Mouse (Mus musculus): ENCODE results near the gene Slc25a44. TPM values are rescaled to one million over a fixed set of nuclear protein-coding genes. Genes with fewer than 3 reads are reported as not detected.
A peak's percentile ranks its signal among the peaks of the same experiment; 100 is the strongest.
"Not testable (repeated sequence)": the region's sequence is repeated elsewhere in the genome, so short reads cannot be mapped to it uniquely, and the experiment has no call there.

Slc25a44 gene
- polyA plus RNA-seq, 1 experiment from 2014 or later, result 11.8 TPM

GRCm38 (mm10) chr3:88393776-88394375, 31.1 kb downstream of the Slc25a44 start:
- WGBS (ENCODE audit: insufficient replicate concordance), result 85% methylated on average over 9 of the region's 9 CpGs

GRCm38 (mm10) chr3:88384364-88384763, 40.6 kb downstream of the Slc25a44 start, which contains the start of gene Bglap:
Gene Bglap, minus strand, starts transcription at chr3:88384464.
- 62% methylated on average over 5 of the region's 5 CpGs for whole genome bisulfite sequencing (ENCODE audit: insufficient replicate concordance)
- H3K36me3 ChIP-seq (ENCODE audit: control insufficient read depth, insufficient read depth), result no peaks in the 10 kb centered on the region
- H3K4me3 ChIP-seq (ENCODE audit: low read depth, low read length), result no peak within 1 kb of the TSS
- H3K27me3 ChIP-seq (ENCODE audit: control insufficient read depth, insufficient read depth, low read depth, low read length), result no peaks in the 10 kb centered on the region
- H3K27ac ChIP-seq (ENCODE audit: low read length), result no peak within 1 kb of the TSS
- no peaks in the 10 kb centered on the region for H3K9me3 ChIP-seq (replicated peaks; ENCODE audit: control insufficient read depth, low read length)
- H3K9ac ChIP-seq (ENCODE audit: low read depth, low read length), result no peak within 1 kb of the TSS
- no peak for ATAC-seq (ENCODE audit: low read depth)
- H3K4me2 ChIP-seq (ENCODE audit: low read depth, low read length), result no peak within 1 kb of the TSS
- no peaks in the 10 kb centered on the region; the same call in 1 of the 2 replicates for H3K4me1 ChIP-seq (ENCODE audit: control insufficient read depth, low read depth, low read length)

More at GRCm38 (mm10) chr3:88393776-88394375, 31.1 kb downstream of the Slc25a44 start:
- H3K4me2 ChIP-seq (ENCODE audit: low read depth, low read length), result no peak overlapping the region
- H3K4me1 ChIP-seq (ENCODE audit: control insufficient read depth, low read depth, low read length), result no peaks in the 10 kb centered on the region
- no peaks in the 10 kb centered on the region for H3K27me3 ChIP-seq (ENCODE audit: control insufficient read depth, insufficient read depth, low read depth, low read length)
- peaks cover 8% of the 10 kb centered on the region for H3K36me3 ChIP-seq (ENCODE audit: control insufficient read depth, insufficient read depth)
- ATAC-seq (ENCODE audit: low read depth), result no peak
- no peak overlapping the region for H3K4me3 ChIP-seq (ENCODE audit: low read depth, low read length)
- H3K9ac ChIP-seq (ENCODE audit: low read depth, low read length), result no peak overlapping the region
- H3K27ac ChIP-seq (ENCODE audit: low read length), result no peak overlapping the region
- H3K9me3 ChIP-seq (replicated peaks; ENCODE audit: control insufficient read depth, low read length), result no peaks in the 10 kb centered on the region

- not testable (repeated sequence) for H3K36me3 ChIP-seq (ENCODE audit: control insufficient read depth, insufficient read depth); H3K27me3 ChIP-seq (ENCODE audit: control insufficient read depth, insufficient read depth, low read depth, low read length); H3K4me2 ChIP-seq (ENCODE audit: low read depth, low read length); H3K9ac ChIP-seq (ENCODE audit: low read depth, low read length); ATAC-seq (ENCODE audit: low read depth); H3K27ac ChIP-seq (ENCODE audit: low read length); H3K4me1 ChIP-seq (ENCODE audit: control insufficient read depth, low read depth, low read length); H3K9me3 ChIP-seq (replicated peaks; ENCODE audit: control insufficient read depth, low read length); H3K4me3 ChIP-seq (ENCODE audit: low read depth, low read length)
- WGBS (ENCODE audit: insufficient replicate concordance), result 0% methylated on average over 1 of the region's 7 CpGs
Observed at GRCm38 (mm10) chr3:88382383-88382782, 42.6 kb downstream of the Slc25a44 start.

- not testable (repeated sequence) for H3K27ac ChIP-seq (ENCODE audit: low read length); H3K4me3 ChIP-seq (ENCODE audit: low read depth, low read length); H3K4me1 ChIP-seq (ENCODE audit: control insufficient read depth, low read depth, low read length); H3K36me3 ChIP-seq (ENCODE audit: control insufficient read depth, insufficient read depth); H3K27me3 ChIP-seq (ENCODE audit: control insufficient read depth, insufficient read depth, low read depth, low read length); H3K9me3 ChIP-seq (replicated peaks; ENCODE audit: control insufficient read depth, low read length); H3K9ac ChIP-seq (ENCODE audit: low read depth, low read length)
- ATAC-seq (ENCODE audit: low read depth), result peak; percentile 82
- H3K4me2 ChIP-seq (ENCODE audit: low read depth, low read length), result peak overlapping the region; percentile 18; the same call in 1 of the 2 replicates
- 14% methylated on average over 20 of the region's 22 CpGs for WGBS (ENCODE audit: insufficient replicate concordance)
Observed at GRCm38 (mm10) chr3:88381389-88382315, 43.3 kb downstream of the Slc25a44 start.

- not testable (repeated sequence) for H3K4me1 ChIP-seq (ENCODE audit: control insufficient read depth, low read depth, low read length); H3K9me3 ChIP-seq (replicated peaks; ENCODE audit: control insufficient read depth, low read length); H3K27me3 ChIP-seq (ENCODE audit: control insufficient read depth, insufficient read depth, low read depth, low read length); H3K4me3 ChIP-seq (ENCODE audit: low read depth, low read length); H3K27ac ChIP-seq (ENCODE audit: low read length); H3K36me3 ChIP-seq (ENCODE audit: control insufficient read depth, insufficient read depth); H3K9ac ChIP-seq (ENCODE audit: low read depth, low read length); ATAC-seq (ENCODE audit: low read depth); H3K4me2 ChIP-seq (ENCODE audit: low read depth, low read length)
- 60% methylated on average over 5 of the region's 5 CpGs for whole genome bisulfite sequencing (ENCODE audit: insufficient replicate concordance)
Observed at GRCm38 (mm10) chr3:88378599-88378998, 46.3 kb downstream of the Slc25a44 start, which contains the start of gene Bglap2. Gene Bglap2, minus strand, starts transcription at chr3:88378699.

GRCm38 (mm10) chr3:88376644-88377043, 48.3 kb downstream of the Slc25a44 start:
- not testable (repeated sequence) for H3K9ac ChIP-seq (ENCODE audit: low read depth, low read length); H3K9me3 ChIP-seq (replicated peaks; ENCODE audit: control insufficient read depth, low read length); H3K27me3 ChIP-seq (ENCODE audit: control insufficient read depth, insufficient read depth, low read depth, low read length); H3K4me2 ChIP-seq (ENCODE audit: low read depth, low read length); ATAC-seq (ENCODE audit: low read depth); H3K36me3 ChIP-seq (ENCODE audit: control insufficient read depth, insufficient read depth); H3K27ac ChIP-seq (ENCODE audit: low read length); H3K4me1 ChIP-seq (ENCODE audit: control insufficient read depth, low read depth, low read length); H3K4me3 ChIP-seq (ENCODE audit: low read depth, low read length)
- 43% methylated on average over 5 of the region's 7 CpGs for WGBS (ENCODE audit: insufficient replicate concordance)

GRCm38 (mm10) chr3:88375750-88376626, 49.0 kb downstream of the Slc25a44 start:
- H3K36me3 ChIP-seq (ENCODE audit: control insufficient read depth, insufficient read depth); H3K4me1 ChIP-seq (ENCODE audit: control insufficient read depth, low read depth, low read length); H3K9me3 ChIP-seq (replicated peaks; ENCODE audit: control insufficient read depth, low read length); H3K27ac ChIP-seq (ENCODE audit: low read length); H3K4me3 ChIP-seq (ENCODE audit: low read depth, low read length); H3K9ac ChIP-seq (ENCODE audit: low read depth, low read length); H3K27me3 ChIP-seq (ENCODE audit: control insufficient read depth, insufficient read depth, low read depth, low read length): not testable (repeated sequence)
- 10% methylated on average over 17 of the region's 19 CpGs for WGBS (ENCODE audit: insufficient replicate concordance)
- peak overlapping the region; percentile 35; the same call in 1 of the 2 replicates for H3K4me2 ChIP-seq (ENCODE audit: low read depth, low read length)
- peak; percentile 82 for ATAC-seq (ENCODE audit: low read depth)

GRCm38 (mm10) chr3:88372643-88373042, 52.3 kb downstream of the Slc25a44 start, which contains the start of gene Bglap3:
Gene Bglap3, minus strand, starts transcription at chr3:88372743.
- not testable (repeated sequence) for ATAC-seq (ENCODE audit: low read depth); H3K9me3 ChIP-seq (replicated peaks; ENCODE audit: control insufficient read depth, low read length); H3K27me3 ChIP-seq (ENCODE audit: control insufficient read depth, insufficient read depth, low read depth, low read length); H3K27ac ChIP-seq (ENCODE audit: low read length); H3K4me1 ChIP-seq (ENCODE audit: control insufficient read depth, low read depth, low read length); H3K4me3 ChIP-seq (ENCODE audit: low read depth, low read length); H3K9ac ChIP-seq (ENCODE audit: low read depth, low read length); H3K4me2 ChIP-seq (ENCODE audit: low read depth, low read length); H3K36me3 ChIP-seq (ENCODE audit: control insufficient read depth, insufficient read depth)
- 76% methylated on average over 9 of the region's 9 CpGs for WGBS (ENCODE audit: insufficient replicate concordance)
